Mouse (Mus musculus) Patski (cell line): Measurements from ENCODE around the gene Gm45234. TPM values are rescaled to one million over a fixed set of nuclear protein-coding genes. Genes with fewer than 3 reads are reported as not detected.

Source experiments
- ATAC-seq: fragments of 100-300 bp; one replicate; pipeline ENCODE4 v1.8.0; 2021
- CTCF ChIA-PET: fragments of 350-600 bp; sonication (Branson Sonifier 250); formaldehyde crosslinking; loops from one replicate; lab custom pipeline; 2022; ENCODE audit warnings: inconsistent platforms; lab: Charles Lee
- POLR2A ChIA-PET: fragments of 350-600 bp; sonication (Branson Sonifier 250); formaldehyde crosslinking; loops from one replicate; lab custom pipeline; 2022; ENCODE audit warnings: antibody characterized with exemption, inconsistent platforms; lab: Charles Lee
- DNase-seq: peaks from one replicate; pipeline ENCODE4 v3.0.0-alpha.2; 2011; ENCODE audit warnings: low read depth, low spot score
- H3K27me3 ChIP-seq: fragments of 371-371 bp; one replicate; pipeline ENCODE4 v1.5.1; 2021
- CTCF ChIP-seq: fragments of 100-300 bp; IDR thresholded peaks from one replicate; pipeline ENCODE4 v1.5.1; 2021
- in situ Hi-C: fragments of 300-500 bp; cut with MboI; formaldehyde crosslinking; loops from 3 replicates; pipeline ENCODE4 v1.11.1; 2018; ENCODE audit warnings: low pct_unique_long_range_greater_than_20kb, mixed read lengths
- polyA plus RNA-seq: library from polyadenylated mRNA; unstranded; gene quantifications from one replicate; pipeline ENCODE4 v1.2.3, GENCODE M21; 2021

Gene Gm45234
- polyA plus RNA-seq, 1 experiment from 2014 or later = 0.82 TPM

GRCm38 (mm10) chr6:124690517-124690916 is 65.3 kb downstream of the Gm45234 start:
- TF ChIP-seq CTCF = no peak
- POLR2A ChIA-PET = interaction anchor here (0.7 kb wide), 1 partner anchor 33 kb away, joined by 3 read pairs; no protein-coding TSS in a partner anchor
- in situ Hi-C loops = no loop called here
- H3K27me3 ChIP-seq = no peaks in the 10 kb centered on the region
- CTCF ChIA-PET = interaction anchor here (1.9 kb wide), 1 partner anchor 9 kb away, joined by 6 read pairs; no protein-coding TSS in a partner anchor
- DNase-seq = no peak
- no peak for ATAC-seq

Other genes with a start within 250 kb of the Gm45234 start
- gene C1ra, start 243.6 kb downstream of the Gm45234 start, polyA plus RNA-seq = 59.0 TPM
- gene C1s1, start 213.7 kb downstream of the Gm45234 start, polyA plus RNA-seq = 60.3 TPM
- gene C1rb, start 185.7 kb downstream of the Gm45234 start, polyA plus RNA-seq = 7.9 TPM
- 6.1 TPM for gene C1s2, start 119.9 kb downstream of the Gm45234 start, polyA plus RNA-seq
- 107 TPM for gene Lpcat3, start 93.0 kb downstream of the Gm45234 start, polyA plus RNA-seq
- gene Emg1, start 43.8 kb downstream of the Gm45234 start, polyA plus RNA-seq = 100 TPM
- gene Phb2, start 43.7 kb downstream of the Gm45234 start, polyA plus RNA-seq = 275 TPM
- 1.5 TPM for gene Ptpn6, start 17.3 kb downstream of the Gm45234 start, polyA plus RNA-seq
- gene Grcc10, start 14.6 kb downstream of the Gm45234 start, polyA plus RNA-seq = 270 TPM
- 100.0 TPM for gene Atn1, start 503 bp upstream of the Gm45234 start, polyA plus RNA-seq
- 25.8 TPM for gene Eno2, start 13.7 kb upstream of the Gm45234 start, polyA plus RNA-seq
- gene Lrrc23, start 23.7 kb upstream of the Gm45234 start, polyA plus RNA-seq = not detected
- gene Spsb2, start 52.6 kb upstream of the Gm45234 start, polyA plus RNA-seq = 23.6 TPM
- 1,211 TPM for gene Tpi1, start 58.3 kb upstream of the Gm45234 start, polyA plus RNA-seq
- gene Usp5, start 73.5 kb upstream of the Gm45234 start, polyA plus RNA-seq = 130 TPM
- 66.3 TPM for gene Cdca3, start 73.5 kb upstream of the Gm45234 start, polyA plus RNA-seq
- gene Gnb3, start 84.3 kb upstream of the Gm45234 start, polyA plus RNA-seq = 0.09 TPM
- gene P3h3, start 101.7 kb upstream of the Gm45234 start, polyA plus RNA-seq = 15.1 TPM
- gene Gpr162, start 108.0 kb upstream of the Gm45234 start, polyA plus RNA-seq = 10.3 TPM
- gene Cd4, start 132.2 kb upstream of the Gm45234 start, polyA plus RNA-seq = not detected
- gene Lag3, start 155.7 kb upstream of the Gm45234 start, polyA plus RNA-seq = 0.49 TPM
- gene Ptms, start 164.1 kb upstream of the Gm45234 start, polyA plus RNA-seq = 850 TPM
- gene Mlf2, start 175.4 kb upstream of the Gm45234 start, polyA plus RNA-seq = 442 TPM
- 153 TPM for gene Cops7a, start 209.5 kb upstream of the Gm45234 start, polyA plus RNA-seq
- 12.9 TPM for gene Pianp, start 240.7 kb upstream of the Gm45234 start, polyA plus RNA-seq